Mouse (Mus musculus) ovary, adult 10 weeks (tissue): Measurements from ENCODE around the gene Psmc6. TPM values are rescaled to one million over a fixed set of nuclear protein-coding genes. Genes with fewer than 3 reads are reported as not detected.

Experiments used
- polyA plus RNA-seq: library from polyadenylated mRNA; stranded (reverse); fragments of 350-450 nt; fragmentation: Illumina TruSeq; extraction: RNeasy Lipid Tissue Mini Kit (QIAGEN cat#74804); gene quantifications from one replicate; pipeline ENCODE4 v1.2.3, GENCODE M21; 2014

The Psmc6 gene
- polyA plus RNA-seq, result 715 TPM

GRCm38 (mm10) chr14:45329589-45330181, at the start of gene Psmc6:
Gene Psmc6 (plus strand): TSS chr14:45329788.

GRCm38 (mm10) chr14:45318426-45319236, 11.0 kb upstream of the Psmc6 start, which contains the start of gene Ero1l:
Gene Ero1l (minus strand): TSS chr14:45318771.

GRCm38 (mm10) chr14:45350931-45351859, 21.6 kb downstream of the Psmc6 start, which contains the start of gene Styx:
Gene Styx (plus strand): TSS chr14:45351093.

Other genes with a start within 250 kb of the Psmc6 start
- 4.5 TPM for gene Gpr137c, start 110.1 kb upstream of the Psmc6 start, polyA plus RNA-seq
- gene Txndc16, start 109.5 kb upstream of the Psmc6 start, polyA plus RNA-seq, result 62.5 TPM
- gene Ero1l, start 11.0 kb upstream of the Psmc6 start, polyA plus RNA-seq, result 87.7 TPM
- gene Styx, start 21.3 kb downstream of the Psmc6 start, polyA plus RNA-seq, result 108 TPM
- gene Gnpnat1, start 75.1 kb downstream of the Psmc6 start, polyA plus RNA-seq, result 142 TPM
- 279 TPM for gene Fermt2, start 200.3 kb downstream of the Psmc6 start, polyA plus RNA-seq